Mouse (Mus musculus): ENCODE data around the gene Dennd1b. TPM values are rescaled to one million over a fixed set of nuclear protein-coding genes. Genes with fewer than 3 reads are reported as not detected.

Dennd1b gene
- polyA plus RNA-seq, 1 experiment from 2014 or later = 12.6 TPM

GRCm38 (mm10) chr1:139091701-139092100 is 128.5 kb downstream of the Dennd1b start:
- ATAC-seq (no peak), DNase-seq (ENCODE audit: low spot score) (no peak)
- Histone ChIP-seq H3K27me3 (replicated peaks; ENCODE audit: insufficient read depth, low read length) (no peaks in the 10 kb centered on the region), H3K9ac (replicated peaks; ENCODE audit: low read depth) (no peak overlapping the region), H3K4me1 (ENCODE audit: insufficient read depth, low read depth, low read length) (no peaks in the 10 kb centered on the region), H3K4me2 (replicated peaks; ENCODE audit: low read depth, low read length) (no peak overlapping the region), H3K27ac (ENCODE audit: low read length) (no peak overlapping the region), H3K9me3 (ENCODE audit: low read length) (no peaks in the 10 kb centered on the region), H3K4me3 (ENCODE audit: low read depth, low read length) (no peak overlapping the region), H3K36me3 (ENCODE audit: insufficient read depth, low read length) (no peaks in the 10 kb centered on the region)
- no peak for TF ChIP-seq CTCF (IDR thresholded peaks at IDR 0.05)
- TF ChIP-seq EP300 (IDR thresholded peaks at IDR 0.05) = no peak
- WGBS = 87% methylated on average over 6 of the region's 6 CpGs

GRCm38 (mm10) chr1:139092144-139092543 is 128.9 kb downstream of the Dennd1b start:
- H3K27ac ChIP-seq (ENCODE audit: low read length) = no peak overlapping the region
- WGBS = 79% methylated on average over 10 of the region's 10 CpGs
- no peak overlapping the region for H3K4me3 ChIP-seq (ENCODE audit: low read depth, low read length)
- DNase-seq (ENCODE audit: low spot score) (no peak), ATAC-seq (no peak)
- no peaks in the 10 kb centered on the region for H3K27me3 ChIP-seq (replicated peaks; ENCODE audit: insufficient read depth, low read length)
- no peak overlapping the region for H3K9ac ChIP-seq (replicated peaks; ENCODE audit: low read depth)
- H3K36me3 ChIP-seq (ENCODE audit: insufficient read depth, low read length) = no peaks in the 10 kb centered on the region
- H3K9me3 ChIP-seq (ENCODE audit: low read length) = no peaks in the 10 kb centered on the region
- no peak overlapping the region for H3K4me2 ChIP-seq (replicated peaks; ENCODE audit: low read depth, low read length)
- TF ChIP-seq EP300 (IDR thresholded peaks at IDR 0.05) (no peak), CTCF (IDR thresholded peaks at IDR 0.05) (no peak)
- H3K4me1 ChIP-seq (ENCODE audit: insufficient read depth, low read depth, low read length) = no peaks in the 10 kb centered on the region

- Histone ChIP-seq H3K9ac (replicated peaks; ENCODE audit: low read depth) (no peak overlapping the region), H3K36me3 (ENCODE audit: insufficient read depth, low read length) (no peaks in the 10 kb centered on the region), H3K9me3 (ENCODE audit: low read length) (no peaks in the 10 kb centered on the region), H3K4me3 (ENCODE audit: low read depth, low read length) (no peak overlapping the region), H3K4me1 (ENCODE audit: insufficient read depth, low read depth, low read length) (no peaks in the 10 kb centered on the region), H3K27ac (ENCODE audit: low read length) (no peak overlapping the region), H3K27me3 (replicated peaks; ENCODE audit: insufficient read depth, low read length) (no peaks in the 10 kb centered on the region), H3K4me2 (replicated peaks; ENCODE audit: low read depth, low read length) (no peak overlapping the region)
- TF ChIP-seq CTCF (IDR thresholded peaks at IDR 0.05) (no peak), EP300 (IDR thresholded peaks at IDR 0.05) (no peak)
- no peak for DNase-seq (ENCODE audit: low spot score)
- WGBS = 51% methylated on average over 4 of the region's 4 CpGs
- no peak for ATAC-seq
Observed at GRCm38 (mm10) chr1:139092722-139093121, 129.5 kb downstream of the Dennd1b start.

- Histone ChIP-seq H3K4me2 (replicated peaks; ENCODE audit: low read depth, low read length) (no peak overlapping the region), H3K9ac (replicated peaks; ENCODE audit: low read depth) (no peak overlapping the region), H3K9me3 (ENCODE audit: low read length) (no peaks in the 10 kb centered on the region), H3K4me1 (ENCODE audit: insufficient read depth, low read depth, low read length) (no peaks in the 10 kb centered on the region), H3K36me3 (ENCODE audit: insufficient read depth, low read length) (no peaks in the 10 kb centered on the region), H3K27ac (ENCODE audit: low read length) (no peak overlapping the region), H3K4me3 (ENCODE audit: low read depth, low read length) (no peak overlapping the region), H3K27me3 (replicated peaks; ENCODE audit: insufficient read depth, low read length) (no peaks in the 10 kb centered on the region)
- TF ChIP-seq EP300 (IDR thresholded peaks at IDR 0.05) = no peak
- no peak for TF ChIP-seq CTCF (IDR thresholded peaks at IDR 0.05)
- WGBS = 89% methylated on average over 6 of the region's 6 CpGs
- ATAC-seq (no peak), DNase-seq (ENCODE audit: low spot score) (no peak)
Observed at GRCm38 (mm10) chr1:139096369-139096768, 133.1 kb downstream of the Dennd1b start.

- no peak overlapping the region for H3K4me3 ChIP-seq (ENCODE audit: low read depth, low read length)
- H3K27ac ChIP-seq (ENCODE audit: low read length) = no peak overlapping the region
- H3K4me2 ChIP-seq (replicated peaks; ENCODE audit: low read depth, low read length) = no peak overlapping the region
- no peaks in the 10 kb centered on the region for H3K9me3 ChIP-seq (ENCODE audit: low read length)
- ATAC-seq (no peak), DNase-seq (ENCODE audit: low spot score) (no peak)
- H3K4me1 ChIP-seq (ENCODE audit: insufficient read depth, low read depth, low read length) = no peaks in the 10 kb centered on the region
- 0 out of 2 replicates have a peak, but pooled peaks cover 4% of the 10 kb centered on the region for H3K36me3 ChIP-seq (ENCODE audit: insufficient read depth, low read length)
- no peak overlapping the region for H3K9ac ChIP-seq (replicated peaks; ENCODE audit: low read depth)
- no peak for TF ChIP-seq EP300 (IDR thresholded peaks at IDR 0.05)
- TF ChIP-seq CTCF (IDR thresholded peaks at IDR 0.05) = no peak
- WGBS = 90% methylated on average over 4 of the region's 4 CpGs
- no peaks in the 10 kb centered on the region for H3K27me3 ChIP-seq (replicated peaks; ENCODE audit: insufficient read depth, low read length)
Observed at GRCm38 (mm10) chr1:139098088-139098487, 134.9 kb downstream of the Dennd1b start.

GRCm38 (mm10) chr1:139101725-139102124 is 138.5 kb downstream of the Dennd1b start:
- peaks cover 4% of the 10 kb centered on the region; the same call in 1 of the 2 replicates for H3K36me3 ChIP-seq (ENCODE audit: insufficient read depth, low read length)
- DNase-seq (ENCODE audit: low spot score) = no peak
- ATAC-seq = no peak
- H3K27ac ChIP-seq (ENCODE audit: low read length) = no peak overlapping the region
- H3K4me2 ChIP-seq (replicated peaks; ENCODE audit: low read depth, low read length) = no peak overlapping the region
- no peak for TF ChIP-seq EP300 (IDR thresholded peaks at IDR 0.05)
- no peak for TF ChIP-seq CTCF (IDR thresholded peaks at IDR 0.05)
- H3K4me1 ChIP-seq (ENCODE audit: insufficient read depth, low read depth, low read length) = no peaks in the 10 kb centered on the region
- no peak overlapping the region for H3K4me3 ChIP-seq (ENCODE audit: low read depth, low read length)
- H3K9ac ChIP-seq (replicated peaks; ENCODE audit: low read depth) = no peak overlapping the region
- WGBS = 79% methylated on average over 9 of the region's 9 CpGs
- no peaks in the 10 kb centered on the region for H3K9me3 ChIP-seq (ENCODE audit: low read length)
- no peaks in the 10 kb centered on the region for H3K27me3 ChIP-seq (replicated peaks; ENCODE audit: insufficient read depth, low read length)

GRCm38 (mm10) chr1:139108251-139108650 is 145.0 kb downstream of the Dennd1b start:
- Histone ChIP-seq H3K36me3 (ENCODE audit: insufficient read depth, low read length) (no peaks in the 10 kb centered on the region; the same call in 1 of the 2 replicates), H3K9me3 (ENCODE audit: low read length) (no peaks in the 10 kb centered on the region), H3K4me2 (replicated peaks; ENCODE audit: low read depth, low read length) (no peak overlapping the region), H3K9ac (replicated peaks; ENCODE audit: low read depth) (no peak overlapping the region), H3K27me3 (replicated peaks; ENCODE audit: insufficient read depth, low read length) (no peaks in the 10 kb centered on the region), H3K4me3 (ENCODE audit: low read depth, low read length) (no peak overlapping the region), H3K27ac (ENCODE audit: low read length) (no peak overlapping the region), H3K4me1 (ENCODE audit: insufficient read depth, low read depth, low read length) (no peaks in the 10 kb centered on the region)
- ATAC-seq (no peak), DNase-seq (ENCODE audit: low spot score) (no peak)
- WGBS = 74% methylated on average over 2 of the region's 2 CpGs
- TF ChIP-seq CTCF (IDR thresholded peaks at IDR 0.05) (no peak), EP300 (IDR thresholded peaks at IDR 0.05) (no peak)
